Mouse (Mus musculus) liver, postnatal 0 days (tissue): ENCODE data around the gene Ndufa9.

Source experiments
- CTCF ChIP-seq: sonication (generic); IDR thresholded peaks from 2 replicates; pipeline ENCODE4 v1.5.1; 2016; ENCODE audit warnings: antibody characterized with exemption, low read depth
- EP300 ChIP-seq: IDR thresholded peaks from 2 replicates; pipeline ENCODE4 v1.6.1; 2016; ENCODE audit warnings: antibody characterized with exemption, low read depth, mild to moderate bottlenecking

GRCm38 (mm10) chr6:126791488-126791887 is 57.4 kb downstream of the Ndufa9 start:
- no peak for TF ChIP-seq CTCF
- no peak for TF ChIP-seq EP300
